Mouse (Mus musculus) limb, embryonic 10.5 days (tissue): Measurements from ENCODE around the gene Rnf4. TPM values are rescaled to one million over a fixed set of nuclear protein-coding genes. Genes with fewer than 3 reads are reported as not detected.

Experiments
- DNase-seq: peaks from one replicate; pipeline ENCODE4 v3.0.0-alpha.2; 2017; ENCODE audit warnings: low spot score
- H3K27ac ChIP-seq: fragments of 300-500 bp; sonication (generic); 2 replicates; pipeline ENCODE4 v1.5.1; 2016; ENCODE audit warnings: mild to moderate bottlenecking
- H3K27me3 ChIP-seq: fragments of 300-500 bp; sonication (generic); 2 replicates; pipeline ENCODE4 v1.6.1; 2016; ENCODE audit warnings: low read depth, mild to moderate bottlenecking; ENCODE audit not compliant: poor library complexity, severe bottlenecking
- H3K36me3 ChIP-seq: fragments of 300-500 bp; sonication (generic); 2 replicates; pipeline ENCODE4 v1.6.1; 2016; ENCODE audit warnings: mild to moderate bottlenecking, moderate library complexity
- H3K4me1 ChIP-seq: fragments of 300-500 bp; sonication (generic); 2 replicates; pipeline ENCODE4 v1.6.1; 2016
- H3K4me3 ChIP-seq: fragments of 300-500 bp; sonication (generic); 2 replicates; pipeline ENCODE4 v1.5.1; 2016; ENCODE audit warnings: mild to moderate bottlenecking, moderate library complexity
- H3K9me3 ChIP-seq: fragments of 300-500 bp; sonication (generic); replicated peaks from 2 replicates; pipeline ENCODE4 v1.6.1; 2016; ENCODE audit warnings: mild to moderate bottlenecking
- WGBS: fragments of 180-500 bp; shearing (Covaris S2); methylation state at CpG from one replicate; pipeline ENCODE4 v1.1.7; 2016; 5-methylcytosine and 5-hydroxymethylcytosine counted together
- polyA plus RNA-seq: library from polyadenylated mRNA; unstranded; fragments of >200 nt; fragmentation: Nextera tagmentation; extraction: Ambion mirVana; gene quantifications from 2 replicates; pipeline ENCODE4 v1.2.1, GENCODE M21; 2016

Rnf4 gene
- polyA plus RNA-seq = 188 and 207 TPM in 2 replicates

- Histone ChIP-seq H3K27ac (peak within 1 kb of the TSS; percentile 99), H3K4me3 (peak within 1 kb of the TSS; percentile 97), H3K9me3 (no peaks in the 10 kb centered on the region), H3K4me1 (peaks cover 19% of the 10 kb centered on the region), H3K36me3 (peaks cover 24% of the 10 kb centered on the region), H3K27me3 (no peaks in the 10 kb centered on the region)
- WGBS = under 1% methylated on average over 67 of the region's 67 CpGs
- DNase-seq = peak; percentile 99
Measured at GRCm38 (mm10) chr5:34336097-34336774, at the start of gene Rnf4. Gene Rnf4, plus strand, starts transcription at chr5:34336289.

GRCm38 (mm10) chr5:34286516-34286915 is 49.6 kb upstream of the Rnf4 start:
- Histone ChIP-seq H3K27ac (no peak overlapping the region), H3K4me3 (peak overlapping the region; percentile 72), H3K36me3 (no peaks in the 10 kb centered on the region), H3K27me3 (peaks cover 95% of the 10 kb centered on the region), H3K4me1 (peaks cover 37% of the 10 kb centered on the region), H3K9me3 (no peaks in the 10 kb centered on the region)
- 5% methylated on average over 11 of the region's 11 CpGs for WGBS
- DNase-seq = peak; percentile 37

- Histone ChIP-seq H3K27me3 (peaks cover 97% of the 10 kb centered on the region), H3K4me3 (peak overlapping the region; percentile 72), H3K4me1 (peaks cover 37% of the 10 kb centered on the region), H3K9me3 (no peaks in the 10 kb centered on the region), H3K36me3 (no peaks in the 10 kb centered on the region), H3K27ac (no peak overlapping the region)
- under 1% methylated on average over 54 of the region's 54 CpGs for WGBS
- peak; percentile 55 for DNase-seq
Measured at GRCm38 (mm10) chr5:34287001-34287837, 48.9 kb upstream of the Rnf4 start.

GRCm38 (mm10) chr5:34287838-34288145 is 48.3 kb upstream of the Rnf4 start:
- Histone ChIP-seq H3K27me3 (peaks cover 97% of the 10 kb centered on the region), H3K27ac (0 out of 2 replicates have a peak overlapping the region, but pooled peaks have one; percentile 56), H3K4me3 (peak overlapping the region; percentile 72), H3K4me1 (peaks cover 36% of the 10 kb centered on the region), H3K9me3 (no peaks in the 10 kb centered on the region), H3K36me3 (no peaks in the 10 kb centered on the region)
- 1% methylated on average over 18 of the region's 18 CpGs for WGBS
- DNase-seq = no peak

- under 1% methylated on average over 83 of the region's 83 CpGs for WGBS
- peak; percentile 86 for DNase-seq
- Histone ChIP-seq H3K9me3 (no peaks in the 10 kb centered on the region), H3K27me3 (peaks cover 92% of the 10 kb centered on the region), H3K4me3 (peak within 1 kb of the TSS; percentile 72), H3K27ac (0 out of 2 replicates have a peak within 1 kb of the TSS, but pooled peaks have one; percentile 56), H3K36me3 (no peaks in the 10 kb centered on the region), H3K4me1 (peaks cover 31% of the 10 kb centered on the region)
Measured at GRCm38 (mm10) chr5:34288154-34288716, 47.9 kb upstream of the Rnf4 start, which contains the start of the genes Zfyve28 and Cfap99. Gene Zfyve28, minus strand, starts transcription at chr5:34288449. Gene Cfap99, plus strand, starts transcription at chr5:34288600.

GRCm38 (mm10) chr5:34289286-34289685 is 46.8 kb upstream of the Rnf4 start:
- no peak for DNase-seq
- H3K4me1 ChIP-seq = peaks cover 31% of the 10 kb centered on the region
- H3K9me3 ChIP-seq = no peaks in the 10 kb centered on the region
- peaks cover 83% of the 10 kb centered on the region for H3K27me3 ChIP-seq
- 66% methylated on average over 2 of the region's 2 CpGs for WGBS
- H3K4me3 ChIP-seq = no peak overlapping the region
- H3K27ac ChIP-seq = no peak overlapping the region
- H3K36me3 ChIP-seq = no peaks in the 10 kb centered on the region

GRCm38 (mm10) chr5:34293363-34293762 is 42.7 kb upstream of the Rnf4 start:
- Histone ChIP-seq H3K4me3 (no peak overlapping the region), H3K36me3 (no peaks in the 10 kb centered on the region)

GRCm38 (mm10) chr5:34294696-34295095 is 41.4 kb upstream of the Rnf4 start:
- Histone ChIP-seq H3K27me3 (peaks cover 29% of the 10 kb centered on the region), H3K9me3 (no peaks in the 10 kb centered on the region), H3K4me3 (no peak overlapping the region), H3K36me3 (no peaks in the 10 kb centered on the region), H3K27ac (no peak overlapping the region), H3K4me1 (no peaks in the 10 kb centered on the region)
- no peak for DNase-seq
- WGBS = 54% methylated on average over 2 of the region's 2 CpGs

More at GRCm38 (mm10) chr5:34293363-34293762, 42.7 kb upstream of the Rnf4 start:
- Histone ChIP-seq H3K27me3 (peaks cover 42% of the 10 kb centered on the region), H3K27ac (no peak overlapping the region), H3K9me3 (no peaks in the 10 kb centered on the region), H3K4me1 (peaks cover 7% of the 10 kb centered on the region)
- no peak for DNase-seq
- whole genome bisulfite sequencing = 75% methylated on average over 6 of the region's 6 CpGs

GRCm38 (mm10) chr5:34295141-34295540 is 40.9 kb upstream of the Rnf4 start:
- H3K9me3 ChIP-seq = no peaks in the 10 kb centered on the region
- no peaks in the 10 kb centered on the region for H3K4me1 ChIP-seq
- peaks cover 24% of the 10 kb centered on the region for H3K27me3 ChIP-seq
- no peak overlapping the region for H3K4me3 ChIP-seq
- H3K27ac ChIP-seq = no peak overlapping the region
- 94% methylated on average over 2 of the region's 2 CpGs for WGBS
- H3K36me3 ChIP-seq = no peaks in the 10 kb centered on the region
- DNase-seq = no peak

GRCm38 (mm10) chr5:34298061-34298460 is 38.0 kb upstream of the Rnf4 start:
- no peak for DNase-seq
- Histone ChIP-seq H3K27me3 (no peaks in the 10 kb centered on the region), H3K4me1 (no peaks in the 10 kb centered on the region), H3K36me3 (no peaks in the 10 kb centered on the region), H3K9me3 (no peaks in the 10 kb centered on the region), H3K27ac (no peak overlapping the region), H3K4me3 (no peak overlapping the region)
- WGBS = 56% methylated on average over 4 of the region's 4 CpGs

GRCm38 (mm10) chr5:34298937-34299535 is 37.1 kb upstream of the Rnf4 start:
- 87% methylated on average over 10 of the region's 10 CpGs for WGBS
- H3K27ac ChIP-seq = no peak overlapping the region

GRCm38 (mm10) chr5:34302377-34302776 is 33.7 kb upstream of the Rnf4 start:
- no peak for DNase-seq

More at GRCm38 (mm10) chr5:34298937-34299535, 37.1 kb upstream of the Rnf4 start:
- H3K27me3 ChIP-seq = no peaks in the 10 kb centered on the region
- no peaks in the 10 kb centered on the region for H3K36me3 ChIP-seq
- no peaks in the 10 kb centered on the region for H3K4me1 ChIP-seq
- H3K9me3 ChIP-seq = no peaks in the 10 kb centered on the region
- no peak overlapping the region for H3K4me3 ChIP-seq
- DNase-seq = no peak

More at GRCm38 (mm10) chr5:34302377-34302776, 33.7 kb upstream of the Rnf4 start:
- H3K9me3 ChIP-seq = no peaks in the 10 kb centered on the region
- no peaks in the 10 kb centered on the region for H3K4me1 ChIP-seq
- no peak overlapping the region for H3K4me3 ChIP-seq
- H3K27ac ChIP-seq = no peak overlapping the region
- 89% methylated on average over 7 of the region's 7 CpGs for WGBS
- H3K36me3 ChIP-seq = no peaks in the 10 kb centered on the region
- H3K27me3 ChIP-seq = no peaks in the 10 kb centered on the region
